Comparison of ENCODE assay signal across 8 mouse cellular contexts in the genomic region with DNA sequence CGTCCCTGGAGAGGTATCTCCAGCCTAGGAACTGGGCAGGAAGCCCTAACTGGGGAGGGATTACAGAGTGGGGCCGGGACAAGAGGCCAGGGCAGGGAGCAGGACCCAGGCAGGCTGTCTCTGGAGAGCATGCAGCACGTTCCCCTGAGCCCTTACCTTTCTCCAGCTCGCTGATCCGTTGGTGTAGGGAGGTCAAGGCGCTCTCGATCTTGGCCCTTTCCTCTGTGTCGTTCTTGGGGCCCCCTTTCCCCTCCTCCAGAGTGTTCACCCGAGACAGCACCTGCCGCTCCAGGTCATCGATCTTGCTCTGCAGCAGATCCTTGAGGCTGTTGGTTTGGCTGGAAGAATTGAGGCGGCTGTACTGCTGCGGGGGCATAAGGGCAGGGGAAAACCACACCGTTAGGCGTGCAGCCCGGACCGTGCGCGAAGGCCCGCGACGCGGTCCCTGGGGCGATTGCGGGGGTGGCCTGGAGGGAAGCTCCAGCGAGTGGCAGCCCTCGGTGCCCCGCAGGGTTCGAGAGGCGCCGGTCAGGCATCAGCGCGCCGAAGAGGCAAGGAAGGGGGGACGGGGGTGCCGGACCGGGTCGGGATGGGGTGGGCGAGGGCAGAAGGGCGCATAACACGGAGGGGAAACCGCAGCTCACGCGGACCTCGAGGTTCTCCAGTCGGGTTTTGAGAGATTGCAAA. TPM values are rescaled to one million over a fixed set of nuclear protein-coding genes. Genes with fewer than 3 reads are reported as not detected.
DNase-seq lines count a peak whose midpoint lies in the region; ATAC-seq and TF ChIP-seq lines count a peak whose summit lies in the region.

No protein-coding gene starts in this region.

- H3K4me3 ChIP-seq in lung, embryonic 16.5 days (ENCODE audit: low read length), result peak overlapping the region; percentile 58
- H3K4me3 ChIP-seq in heart, adult 2 months, result peak overlapping the region; percentile 69
- H3K4me3 ChIP-seq in limb, embryonic 13.5 days, result peak overlapping the region; percentile 61
- H3K4me3 ChIP-seq in stomach, embryonic 14.5 days (ENCODE audit: low read depth, low read length), result peak overlapping the region; percentile 57

- peak overlapping the region; percentile 99 for H3K4me2 ChIP-seq in lung, embryonic 16.5 days (ENCODE audit: low read depth, low read length)
- H3K4me2 ChIP-seq in limb, embryonic 13.5 days (replicated peaks), result peak overlapping the region; percentile 99
- H3K4me2 ChIP-seq in stomach, embryonic 14.5 days (replicated peaks; ENCODE audit: low read depth, low read length), result peak overlapping the region; percentile 99

- H3K79me2 ChIP-seq in heart, adult 2 months (replicated peaks; ENCODE audit: control insufficient read depth, insufficient read depth, low read length), result no peaks in the 10 kb centered on the region

- no peak for ATAC-seq in lung, embryonic 16.5 days (ENCODE audit: low read depth)
- ATAC-seq in limb, embryonic 13.5 days (ENCODE audit: low FRiP score, low read depth), result no peak
- ATAC-seq in stomach, embryonic 14.5 days (ENCODE audit: insufficient number of reproducible peaks, insufficient read depth, low FRiP score, low read depth), result no peak

- no peak for TF ChIP-seq POLR2A in heart, adult 2 months (IDR thresholded peaks at IDR 0.05; ENCODE audit: insufficient read depth, low read depth, low read length)

- no peaks in the 10 kb centered on the region for H3K36me3 ChIP-seq in lung, embryonic 16.5 days (ENCODE audit: control insufficient read depth, insufficient read depth, low read length)
- H3K36me3 ChIP-seq in heart, adult 2 months (ENCODE audit: control insufficient read depth, insufficient read depth, low read length), result no peaks in the 10 kb centered on the region
- no peaks in the 10 kb centered on the region for H3K36me3 ChIP-seq in limb, embryonic 13.5 days
- H3K36me3 ChIP-seq in stomach, embryonic 14.5 days (ENCODE audit: control insufficient read depth, insufficient read depth, low read length), result no peaks in the 10 kb centered on the region

- under 1% methylated on average over 46 of the region's 46 CpGs for WGBS in lung, embryonic 16.5 days
- 2% methylated on average over 46 of the region's 46 CpGs for WGBS in heart, adult 2 months
- WGBS in limb, embryonic 13.5 days, result under 1% methylated on average over 39 of the region's 46 CpGs
- WGBS in stomach, embryonic 14.5 days, result 2% methylated on average over 44 of the region's 46 CpGs

- H3K27me3 ChIP-seq in lung, embryonic 16.5 days (ENCODE audit: control insufficient read depth, insufficient read depth, low read depth, low read length), result peaks cover 64% of the 10 kb centered on the region
- peaks cover 31% of the 10 kb centered on the region for H3K27me3 ChIP-seq in heart, adult 2 months (ENCODE audit: control insufficient read depth, insufficient read depth, low read length)
- peaks cover 100% of the 10 kb centered on the region for H3K27me3 ChIP-seq in limb, embryonic 13.5 days
- peaks cover 42% of the 10 kb centered on the region for H3K27me3 ChIP-seq in stomach, embryonic 14.5 days (ENCODE audit: control insufficient read depth, insufficient read depth, low read length)

- peaks cover 43% of the 10 kb centered on the region for H3K4me1 ChIP-seq in lung, embryonic 16.5 days (replicated peaks; ENCODE audit: control insufficient read depth, insufficient read depth, low read length)
- H3K4me1 ChIP-seq in heart, adult 2 months (ENCODE audit: control insufficient read depth, insufficient read depth, low read length), result peaks cover 4% of the 10 kb centered on the region
- H3K4me1 ChIP-seq in limb, embryonic 13.5 days, result peaks cover 51% of the 10 kb centered on the region
- peaks cover 30% of the 10 kb centered on the region for H3K4me1 ChIP-seq in stomach, embryonic 14.5 days (ENCODE audit: control insufficient read depth, insufficient read depth, low read length)

- DNase-seq in lung, postnatal 10 days, result no peak
- peak; percentile 73 for DNase-seq in cerebellum, adult 9-10 months
- DNase-seq in heart, adult 2 months, result peak; percentile 45 to 46
- DNase-seq in right cerebral cortex, postnatal 4 days, result no peak
- DNase-seq in spleen, postnatal 10 days (ENCODE audit: low spot score in 2 of 2), result no peak

- no peak overlapping the region for H3K27ac ChIP-seq in lung, embryonic 16.5 days (ENCODE audit: low read length)
- no peak overlapping the region for H3K27ac ChIP-seq in heart, adult 2 months
- H3K27ac ChIP-seq in limb, embryonic 13.5 days, result no peak overlapping the region
- H3K27ac ChIP-seq in stomach, embryonic 14.5 days (ENCODE audit: low read length), result no peak overlapping the region

- no peaks in the 10 kb centered on the region for H3K9me3 ChIP-seq in lung, embryonic 16.5 days (ENCODE audit: control insufficient read depth, low read length)
- H3K9me3 ChIP-seq in limb, embryonic 13.5 days, result no peaks in the 10 kb centered on the region
- H3K9me3 ChIP-seq in stomach, embryonic 14.5 days (ENCODE audit: control insufficient read depth, low read depth, low read length), result no peaks in the 10 kb centered on the region

- intact Hi-C loops in heart, adult 2 months (cut with DNase I), result no loop called here

- H3K9ac ChIP-seq in lung, embryonic 16.5 days (ENCODE audit: low read length), result peak overlapping the region; percentile 63
- peak overlapping the region; percentile 62 for H3K9ac ChIP-seq in heart, adult 2 months (ENCODE audit: low read depth, low read length)
- H3K9ac ChIP-seq in limb, embryonic 13.5 days, result peak overlapping the region; percentile 70
- no peak overlapping the region for H3K9ac ChIP-seq in stomach, embryonic 14.5 days (replicated peaks; ENCODE audit: low read depth, low read length)

- no peak for TF ChIP-seq EP300 in heart, adult 2 months (IDR thresholded peaks at IDR 0.05; ENCODE audit: insufficient read depth, low read depth, low read length)

- no peak for TF ChIP-seq CTCF in heart, adult 2 months (IDR thresholded peaks at IDR 0.05)

RNA-seq across cellular contexts. Expression of a gene that starts 0.9 kb away (rescaled TPM):
- polyA plus RNA-seq in lung, embryonic 16.5 days (2015; fragmentation: Nextera tagmentation; extraction: Ambion mirVana), result 1.0 and 1.2 TPM in 2 replicates
- total RNA-seq in heart, adult 2 months (2021), result under 1 TPM; 0.09 to 0.23 TPM
- 0.12 and 0.16 TPM in 2 replicates for polyA plus RNA-seq in heart, adult 2 months (2012; rRNA removed)
- 2.0 and 2.2 TPM in 2 replicates for polyA plus RNA-seq in limb, embryonic 13.5 days (2015; fragmentation: Nextera tagmentation; extraction: Ambion mirVana)
- polyA plus RNA-seq in stomach, embryonic 14.5 days (2014; fragmentation: Nextera tagmentation; extraction: Ambion mirVana), result 0.29 and 0.59 TPM in 2 replicates

RNA-seq across cellular contexts. Expression of a gene that starts 55.5 kb away (rescaled TPM):
- 16.0 and 17.9 TPM in 2 replicates for polyA plus RNA-seq in lung, embryonic 16.5 days (2015; fragmentation: Nextera tagmentation; extraction: Ambion mirVana)
- total RNA-seq in heart, adult 2 months (2021), result 1 to 10 TPM; 6.9 to 7.3 TPM
- 6.9 and 8.3 TPM in 2 replicates for polyA plus RNA-seq in heart, adult 2 months (2012; rRNA removed)
- 17.1 and 18.1 TPM in 2 replicates for polyA plus RNA-seq in limb, embryonic 13.5 days (2015; fragmentation: Nextera tagmentation; extraction: Ambion mirVana)
- 15.7 and 17.0 TPM in 2 replicates for polyA plus RNA-seq in stomach, embryonic 14.5 days (2014; fragmentation: Nextera tagmentation; extraction: Ambion mirVana)

RNA-seq across cellular contexts. Expression of a gene that starts 56.1 kb away (rescaled TPM):
- polyA plus RNA-seq in lung, embryonic 16.5 days (2015; fragmentation: Nextera tagmentation; extraction: Ambion mirVana), result 7.1 TPM in 2 replicates
- 10 to 100 TPM; 32.1 to 32.4 TPM for total RNA-seq in heart, adult 2 months (2021)
- 19.7 and 20.6 TPM in 2 replicates for polyA plus RNA-seq in heart, adult 2 months (2012; rRNA removed)
- polyA plus RNA-seq in limb, embryonic 13.5 days (2015; fragmentation: Nextera tagmentation; extraction: Ambion mirVana), result 11.2 and 11.6 TPM in 2 replicates
- 12.7 and 13.1 TPM in 2 replicates for polyA plus RNA-seq in stomach, embryonic 14.5 days (2014; fragmentation: Nextera tagmentation; extraction: Ambion mirVana)

Comparison
In these comparisons a context has a peak if more than half of its experiments do, and no peak if none do; other contexts are left out.
1. DNase-seq: peak in cerebellum, adult 9-10 months (single experiment) and heart, adult 2 months (2 of 2); none in lung, postnatal 10 days (single experiment), right cerebral cortex, postnatal 4 days (single experiment) and spleen, postnatal 10 days (0 of 2).
2. Peak in every context shown above with its lines, with median percentiles within 50 percentile points of each other: H3K4me2 ChIP-seq and H3K4me3 ChIP-seq.